Mouse (Mus musculus) CH12.LX (cell line): Measurements from ENCODE around the gene Slc25a16. TPM values are rescaled to one million over a fixed set of nuclear protein-coding genes. Genes with fewer than 3 reads are reported as not detected.

Source experiments
- DNase-seq: peaks from one replicate; pipeline ENCODE4 v3.0.0-alpha.2; 2013; ENCODE audit errors: extremely low read depth
- H3K27ac ChIP-seq: 2 replicates; pipeline ENCODE4 v1.5.1; 2012; ENCODE audit warnings: low read depth, mild to moderate bottlenecking, control low read depth, moderate library complexity; ENCODE audit not compliant: insufficient read depth
- H3K27me3 ChIP-seq: replicated peaks from 2 replicates; pipeline ENCODE3; 2012; ENCODE audit warnings: inconsistent platforms
- H3K36me3 ChIP-seq, 2 experiments: replicated peaks in 1 of 2; 2 replicates each; pipeline versions ENCODE3 to v1.6.1; 2012; ENCODE audit warnings: inconsistent platforms in 1 of 2, low read length in 1 of 2, mild to moderate bottlenecking in 1 of 2, mixed read lengths in 1 of 2, moderate library complexity in 1 of 2; ENCODE audit not compliant: control insufficient read depth in 1 of 2, insufficient read depth in 1 of 2
- H3K4me1 ChIP-seq, 2 experiments: 2 replicates each; pipeline ENCODE4 v1.6.1; 2012; ENCODE audit warnings: inconsistent platforms in 1 of 2, moderate library complexity in 1 of 2; ENCODE audit not compliant: insufficient read depth in 2 of 2, control insufficient read depth in 1 of 2
- H3K4me2 ChIP-seq: 2 replicates; pipeline ENCODE4 v1.6.1; 2012; ENCODE audit warnings: low read depth, mild to moderate bottlenecking, control low read depth; ENCODE audit not compliant: poor library complexity, insufficient read depth, severe bottlenecking
- H3K4me3 ChIP-seq, 3 experiments: fragments of 150-350 bp in 1 of 3; sonication (generic) in 1 of 3; replicated peaks in 1 of 3; 2 replicates each; pipeline versions ENCODE3 to v1.5.1; 2011 to 2012; ENCODE audit warnings: low read depth in 2 of 3, low read length in 2 of 3, mild to moderate bottlenecking in 2 of 3, moderate library complexity in 2 of 3, control low read depth in 1 of 3, improper control_type of control experiment in 1 of 3, inconsistent platforms in 1 of 3, mixed read lengths in 1 of 3; ENCODE audit not compliant: poor library complexity in 1 of 3
- H3K79me2 ChIP-seq: replicated peaks from 2 replicates; pipeline ENCODE4 v1.6.1; 2012; ENCODE audit warnings: mild to moderate bottlenecking, moderate library complexity; ENCODE audit not compliant: control insufficient read depth, poor library complexity, insufficient read depth, severe bottlenecking; ENCODE audit errors: extremely low read depth
- H3K9ac ChIP-seq: 2 replicates; pipeline ENCODE4 v1.6.1; 2012; ENCODE audit warnings: low read depth, mild to moderate bottlenecking, control low read depth, moderate library complexity; ENCODE audit not compliant: insufficient read depth
- H3K9me3 ChIP-seq: replicated peaks from 2 replicates; pipeline ENCODE3; 2012; ENCODE audit warnings: low read length, inconsistent platforms, mixed read lengths
- BHLHE40 ChIP-seq: IDR thresholded peaks from 2 replicates; pipeline ENCODE4 v1.6.1; 2011; ENCODE audit warnings: mild to moderate bottlenecking, low read depth, low read length, improper control_type of control experiment
- CHD1 ChIP-seq: IDR thresholded peaks from 2 replicates; pipeline ENCODE4 v1.6.1; 2012; ENCODE audit warnings: low read depth, low read length, improper control_type of control experiment, inconsistent platforms
- CTCF ChIP-seq, 2 experiments: IDR thresholded peaks in 1 of 2; conservative IDR thresholded peaks in 1 of 2; 2 replicates each; pipeline ENCODE4 v1.5.1; 2011 to 2012; ENCODE audit warnings: low read depth in 2 of 2, low read length in 2 of 2, improper control_type of control experiment in 1 of 2, inconsistent platforms in 1 of 2, mild to moderate bottlenecking in 1 of 2, moderate library complexity in 1 of 2
- ETS1 ChIP-seq: conservative IDR thresholded peaks from 2 replicates; pipeline ENCODE4 v1.6.1; 2012; ENCODE audit warnings: low read depth, mild to moderate bottlenecking, inconsistent platforms, low read length, improper control_type of control experiment, moderate library complexity
- GABPA ChIP-seq: IDR thresholded peaks from 2 replicates; pipeline ENCODE4 v1.6.1; 2012; ENCODE audit warnings: low read depth, low read length, improper control_type of control experiment, inconsistent platforms; ENCODE audit not compliant: insufficient replicate concordance
- HCFC1 ChIP-seq: IDR thresholded peaks from 2 replicates; pipeline ENCODE4 v1.6.1; 2012; ENCODE audit warnings: low read depth, mild to moderate bottlenecking, inconsistent platforms, low read length, improper control_type of control experiment
- IRF4 ChIP-seq: IDR thresholded peaks from 2 replicates; pipeline ENCODE4 v1.6.1; 2014; ENCODE audit warnings: low read depth, mild to moderate bottlenecking, inconsistent platforms, low read length, improper control_type of control experiment
- JUND ChIP-seq: conservative IDR thresholded peaks from 2 replicates; pipeline ENCODE4 v1.6.1; 2011; ENCODE audit warnings: low read depth, low read length, improper control_type of control experiment
- KAT2A ChIP-seq: IDR thresholded peaks from 2 replicates; pipeline ENCODE4 v1.6.1; 2012; ENCODE audit warnings: low read length, improper control_type of control experiment, inconsistent platforms; ENCODE audit not compliant: insufficient replicate concordance
- MXI1 ChIP-seq: IDR thresholded peaks from 2 replicates; pipeline ENCODE4 v1.6.1; 2011; ENCODE audit warnings: mild to moderate bottlenecking, low read depth, low read length, improper control_type of control experiment
- NELFE ChIP-seq: IDR thresholded peaks from 2 replicates; pipeline ENCODE4 v1.6.1; 2011; ENCODE audit warnings: low read depth, low read length, improper control_type of control experiment
- PAX5 ChIP-seq: IDR thresholded peaks from 2 replicates; pipeline ENCODE4 v1.6.1; 2012; ENCODE audit warnings: low read length, inconsistent platforms, mixed read lengths
- POLR2A ChIP-seq: IDR thresholded peaks from 2 replicates; pipeline ENCODE4 v1.6.1; 2011; ENCODE audit warnings: low read depth, mild to moderate bottlenecking, improper control_type of control experiment, low read length
- RAD21 ChIP-seq: IDR thresholded peaks from 2 replicates; pipeline ENCODE4 v1.6.1; 2011; ENCODE audit warnings: low read depth, mild to moderate bottlenecking, low read length, improper control_type of control experiment, moderate library complexity
- RCOR1 ChIP-seq: conservative IDR thresholded peaks from 2 replicates; pipeline ENCODE4 v1.6.1; 2012; ENCODE audit warnings: low read depth, mild to moderate bottlenecking, inconsistent platforms, low read length, improper control_type of control experiment
- SMC3 ChIP-seq: IDR thresholded peaks from 2 replicates; pipeline ENCODE4 v1.6.1; 2011; ENCODE audit warnings: low read depth, low read length, improper control_type of control experiment
- TBP ChIP-seq: conservative IDR thresholded peaks from 2 replicates; pipeline ENCODE4 v1.6.1; 2011; ENCODE audit warnings: low read depth, low read length, improper control_type of control experiment
- USF1 ChIP-seq: IDR thresholded peaks from 2 replicates; pipeline ENCODE4 v1.6.1; 2014; ENCODE audit warnings: low read depth, mild to moderate bottlenecking, inconsistent platforms, low read length, improper control_type of control experiment
- ZC3H11A ChIP-seq: IDR thresholded peaks from 2 replicates; pipeline ENCODE4 v1.6.1; 2012; ENCODE audit warnings: low read depth, mild to moderate bottlenecking, inconsistent platforms, low read length, improper control_type of control experiment
- ZKSCAN1 ChIP-seq: IDR thresholded peaks from 2 replicates; pipeline ENCODE4 v1.6.1; 2012; ENCODE audit warnings: low read depth, inconsistent platforms, low read length, improper control_type of control experiment, borderline replicate concordance
- dilution Hi-C: fragments of 300-500 bp; cut with MboI; formaldehyde crosslinking; loops from 2 replicates; pipeline ENCODE4 v1.14.3; 2020; ENCODE audit warnings: low sequenced_read_pairs; ENCODE audit not compliant: extremely low pct_unique_long_range_greater_than_20kb, extremely low pct_ligation_motif_present
- in situ Hi-C: fragments of 300-500 bp; cut with MboI; formaldehyde crosslinking; loops from 3 replicates; pipeline ENCODE4 v1.14.3; 2019; ENCODE audit warnings: low sequenced_read_pairs, low pct_ligation_motif_present, low pct_unique_long_range_greater_than_20kb, mixed read lengths
- polyA plus RNA-seq: library from polyadenylated mRNA; unstranded; fragments of >175 nt; gene quantifications from 2 replicates; pipeline ENCODE4 v1.2.1, GENCODE M21; 2012; ENCODE audit warnings: low read depth; ENCODE audit not compliant: insufficient read length
- total RNA-seq, 2 experiments: library from RNA; depleted of rRNA; stranded (reverse); fragments of 300-350 nt in 1 of 2; fragments of >200 nt in 1 of 2; gene quantifications; 2 replicates each; pipeline ENCODE4 v1.2.3; 2012 to 2014

Gene Slc25a16
- total and polyA plus RNA-seq, 3 experiments = 9.8 to 27.0 (median 12.1) TPM

DNA sequence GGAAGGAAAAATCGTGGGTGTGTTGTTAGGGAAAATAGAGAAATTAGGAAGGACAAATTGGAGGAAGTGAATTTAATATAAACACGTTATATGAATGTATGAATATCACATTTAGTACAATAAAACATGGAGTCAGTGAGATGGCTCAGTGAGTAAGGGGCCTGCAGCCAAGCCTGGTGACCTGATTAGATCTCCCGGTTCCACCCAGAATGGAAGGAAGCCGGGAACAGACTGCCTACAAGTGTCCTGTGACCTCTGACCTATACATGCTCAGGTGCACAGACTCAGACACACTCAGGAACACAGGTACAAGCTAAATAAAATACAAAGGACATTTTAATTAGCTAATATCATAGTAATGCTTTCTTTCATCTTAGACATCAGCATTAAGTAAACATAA, 24.4 kb upstream of the Slc25a16 start:
- no peaks in the 10 kb centered on the region for H3K79me2 ChIP-seq
- in situ Hi-C loops (no loop called here), dilution Hi-C loops (no loop called here)
- H3K9me3 ChIP-seq = no peaks in the 10 kb centered on the region
- H3K27ac ChIP-seq = no peak overlapping the region
- H3K4me3 ChIP-seq = no peak overlapping the region
- no peak overlapping the region for H3K9ac ChIP-seq
- no peak overlapping the region for H3K4me2 ChIP-seq
- peaks cover 12 to 34% of the 10 kb centered on the region in 2 experiments for H3K4me1 ChIP-seq
- no peaks in the 10 kb centered on the region for H3K36me3 ChIP-seq
- no peaks in the 10 kb centered on the region for H3K27me3 ChIP-seq
- DNase-seq = no peak
- TF ChIP-seq CHD1 (no peak), ZKSCAN1 (no peak), IRF4 (no peak), BHLHE40 (no peak)

GRCm38 (mm10) chr10:62896774-62897173, 23.7 kb upstream of the Slc25a16 start:
- Histone ChIP-seq H3K4me1 (peaks cover 12 to 31% of the 10 kb centered on the region in 2 experiments), H3K4me2 (no peak overlapping the region), H3K27ac (no peak overlapping the region), H3K9ac (no peak overlapping the region), H3K4me3 (no peak overlapping the region), H3K36me3 (no peaks in the 10 kb centered on the region), H3K79me2 (no peaks in the 10 kb centered on the region), H3K27me3 (no peaks in the 10 kb centered on the region), H3K9me3 (no peaks in the 10 kb centered on the region)
- TF ChIP-seq CTCF (conservative IDR thresholded peaks at IDR 0.05 in 1 of 2, IDR thresholded peaks at IDR 0.05 in 1 of 2; ENCODE audit: low read depth in 2 of 2, low read length in 2 of 2) = peak in 1 of 2 experiments; percentile 41; a peak in 2 of 4 replicates
- peak; percentile 47 for TF ChIP-seq RAD21
- TF ChIP-seq MXI1 = no peak
- no peak for DNase-seq
- dilution Hi-C loops = no loop called here
- in situ Hi-C loops = no loop called here

GRCm38 (mm10) chr10:62897437-62897836, 23.0 kb upstream of the Slc25a16 start:
- dilution Hi-C loops = no loop called here
- no peak overlapping the region for H3K4me3 ChIP-seq

More at GRCm38 (mm10) chr10:62897437-62897836, 23.0 kb upstream of the Slc25a16 start:
- in situ Hi-C loops = no loop called here
- Histone ChIP-seq H3K4me1 (peaks cover 10 to 29% of the 10 kb centered on the region in 2 experiments), H3K9me3 (no peaks in the 10 kb centered on the region), H3K27me3 (no peaks in the 10 kb centered on the region), H3K36me3 (no peaks in the 10 kb centered on the region), H3K79me2 (no peaks in the 10 kb centered on the region), H3K9ac (no peak overlapping the region), H3K27ac (no peak overlapping the region), H3K4me2 (no peak overlapping the region)
- TF ChIP-seq ETS1 (no peak), TBP (no peak), RAD21 (no peak), RCOR1 (no peak), KAT2A (no peak), PAX5 (no peak), POLR2A (no peak), NELFE (no peak), HCFC1 (no peak), ZC3H11A (no peak), GABPA (no peak), MXI1 (no peak), SMC3 (no peak), JUND (no peak), USF1 (no peak)
- DNase-seq = no peak
